Mouse (Mus musculus): Measurements from ENCODE around the gene Zfp335.
"Not testable (repeated sequence)": the region's sequence is repeated elsewhere in the genome, so short reads cannot be mapped to it uniquely, and the experiment has no call there.

Gene Zfp335

GRCm38 (mm10) chr2:164867566-164867965, 44.0 kb downstream of the Zfp335 start:
- DNase-seq (ENCODE audit: low spot score): no peak

- no peak for DNase-seq (ENCODE audit: low spot score)
These were observed 44.6 kb downstream of the Zfp335 start for GRCm38 (mm10) chr2:164866741-164867551.

- no peak for DNase-seq (ENCODE audit: low spot score)
These were observed 47.0 kb downstream of the Zfp335 start for GRCm38 (mm10) chr2:164864593-164864992.

- DNase-seq (ENCODE audit: low spot score): not testable (repeated sequence)
These were observed 48.1 kb downstream of the Zfp335 start for GRCm38 (mm10) chr2:164863411-164863810.

GRCm38 (mm10) chr2:164862179-164862861, 49.2 kb downstream of the Zfp335 start:
- no peak for DNase-seq (ENCODE audit: low spot score)

GRCm38 (mm10) chr2:164861094-164861493, 50.5 kb downstream of the Zfp335 start:
- no peak for DNase-seq (ENCODE audit: low spot score)

GRCm38 (mm10) chr2:164859640-164860432, 51.7 kb downstream of the Zfp335 start:
- DNase-seq (ENCODE audit: low spot score): no peak

- DNase-seq (ENCODE audit: low spot score): no peak
These were observed 52.4 kb downstream of the Zfp335 start for GRCm38 (mm10) chr2:164859155-164859554.

- DNase-seq (ENCODE audit: low spot score): no peak
These were observed 53.6 kb downstream of the Zfp335 start for GRCm38 (mm10) chr2:164857842-164858553.

GRCm38 (mm10) chr2:164857101-164857821, 54.3 kb downstream of the Zfp335 start, which contains the start of gene Pltp:
TSS of gene Pltp (minus strand) at chr2:164857711.
- DNase-seq (ENCODE audit: low spot score): no peak

- DNase-seq (ENCODE audit: low spot score): no peak
These were observed 55.1 kb downstream of the Zfp335 start for GRCm38 (mm10) chr2:164856309-164857100.

GRCm38 (mm10) chr2:164855572-164855971, 56.0 kb downstream of the Zfp335 start:
- DNase-seq (ENCODE audit: low spot score): not testable (repeated sequence)

- DNase-seq (ENCODE audit: low spot score): no peak
These were observed 61.5 kb downstream of the Zfp335 start for GRCm38 (mm10) chr2:164850061-164850460.

GRCm38 (mm10) chr2:164845782-164846181, 65.8 kb downstream of the Zfp335 start:
- DNase-seq (ENCODE audit: low spot score): no peak

Measured in spleen, adult 12 weeks (tissue).